Mouse (Mus musculus) ES-Bruce4 (cell line): ENCODE results near the gene Palm2.

Experiments used
- CTCF ChIP-seq: IDR thresholded peaks from one replicate; pipeline ENCODE4 v1.8.1; 2011; ENCODE audit warnings: low read depth, low read length
- EP300 ChIP-seq: IDR thresholded peaks from 2 replicates; pipeline ENCODE4 v1.6.1; 2011; ENCODE audit warnings: low read depth, low read length; ENCODE audit not compliant: insufficient read depth
- POLR2A ChIP-seq: IDR thresholded peaks from one replicate; pipeline ENCODE4 v1.8.1; 2011; ENCODE audit warnings: low read length; ENCODE audit not compliant: insufficient read depth

DNA sequence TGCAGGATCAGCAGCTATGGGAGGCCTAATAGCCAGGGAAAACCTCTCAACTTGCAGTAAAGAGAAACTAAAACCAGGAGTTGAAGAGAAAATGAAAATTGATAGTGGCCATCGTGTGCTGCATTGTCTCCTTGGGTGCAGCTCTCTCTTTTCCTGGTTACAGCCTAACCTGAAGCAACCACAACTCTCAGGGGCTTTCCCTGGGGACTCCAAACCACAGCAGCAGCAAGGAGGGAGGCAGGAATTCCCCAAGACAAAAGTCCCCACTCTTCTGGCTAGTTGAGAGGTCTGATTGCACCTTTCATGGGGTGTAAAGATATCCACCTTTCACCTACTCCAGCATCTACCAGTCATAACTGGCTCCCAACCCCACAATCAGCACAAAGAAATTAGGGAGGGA lies 291.5 kb downstream of the Palm2 start:
- TF ChIP-seq CTCF (no peak), EP300 (no peak), POLR2A (no peak)
